Comparison of ENCODE assay signal across 23 mouse cellular contexts in the genomic region with DNA sequence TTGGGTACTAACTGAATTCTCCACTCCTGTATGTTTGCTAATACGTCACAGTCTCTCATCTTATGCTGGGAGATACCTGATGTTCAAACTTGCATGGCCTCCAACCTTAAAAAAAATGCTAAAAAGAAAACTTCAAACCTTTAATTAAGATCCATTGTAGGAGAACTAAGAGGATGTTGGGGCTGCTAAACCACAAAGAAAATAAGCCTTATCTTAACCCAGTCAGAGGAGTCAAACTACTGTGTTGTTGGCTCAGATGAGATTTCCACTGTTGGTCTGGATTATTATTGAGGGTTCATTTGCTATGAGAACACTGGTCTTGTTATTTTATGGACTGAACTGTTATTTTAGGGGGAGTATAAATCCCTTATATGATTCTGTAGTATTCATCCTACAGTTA.
DNase-seq lines count a peak whose midpoint lies in the region; ATAC-seq and TF ChIP-seq lines count a peak whose summit lies in the region.
"Had no signal": no experiment of that assay in that cellular context is flagged by ENCODE, and none has a peak within 500 bp of the region (broad histone marks: within the 10 kb centered on the region; RNA-seq: fewer than 3 reads in every experiment).

No protein-coding gene starts in this region.

- no peak overlapping the region for H3K9ac ChIP-seq in MEL (ENCODE audit: control insufficient read depth, low read depth, low read length, poor library complexity, severe bottlenecking)
- H3K9ac ChIP-seq: embryonic facial prominence, embryonic 12.5 days; forebrain, embryonic 13.5 days; forebrain, embryonic 15.5 days; forebrain, postnatal 0 days had no signal

- H3K4me3 ChIP-seq in layer of hippocampus, adult 2 months, result no peak overlapping the region
- no peak overlapping the region for H3K4me3 ChIP-seq in MEL (ENCODE audit: control insufficient read depth in 1 of 2, insufficient read depth in 1 of 2, low read depth in 2 of 2, low read length in 2 of 2)
- H3K4me3 ChIP-seq: embryonic facial prominence, embryonic 10.5 days; embryonic facial prominence, embryonic 12.5 days; forebrain, embryonic 13.5 days; forebrain, embryonic 15.5 days had no signal

- no peak for DNase-seq in layer of hippocampus, adult 2 months (ENCODE audit: low spot score in 2 of 2)
- no peak for DNase-seq in layer of hippocampus, adult 11-12 months (ENCODE audit: low spot score)
- DNase-seq in MEL (ENCODE audit: low read depth, low spot score), result peak; percentile 81
- DNase-seq in kidney, adult 18-20 months, result no peak
- no peak for DNase-seq in layer of hippocampus, adult 8-10 months (ENCODE audit: low spot score in 2 of 2)
- no peak for DNase-seq in adrenal gland, adult 8-10 months
- DNase-seq: adrenal gland, postnatal 10 days; adrenal gland, postnatal 25 days; cerebellum, adult 11 months; cerebellum, adult 18-20 months; cerebellum, adult 8-10 months; cerebellum, adult 9-11 months; cerebellum, postnatal 14 days; cerebellum, postnatal 36 days; forebrain, postnatal 0 days had no signal

- TF ChIP-seq CTCF in layer of hippocampus, adult 2 months (conservative IDR thresholded peaks at IDR 0.05), result no peak
- no peak for TF ChIP-seq CTCF in MEL (IDR thresholded peaks at IDR 0.05 in 2 of 3, conservative IDR thresholded peaks at IDR 0.05 in 1 of 3; ENCODE audit: control insufficient read depth in 1 of 3, insufficient read depth in 1 of 3, low read depth in 2 of 3, low read length in 3 of 3, poor library complexity in 1 of 3, severe bottlenecking in 1 of 3)

- TF ChIP-seq RAD21 in MEL (IDR thresholded peaks at IDR 0.05; ENCODE audit: low read depth, low read length), result no peak

- no peaks in the 10 kb centered on the region for H3K9me3 ChIP-seq in MEL (replicated peaks; ENCODE audit: insufficient read depth, low read length)
- H3K9me3 ChIP-seq: embryonic facial prominence, embryonic 10.5 days; embryonic facial prominence, embryonic 12.5 days; forebrain, embryonic 13.5 days; forebrain, embryonic 15.5 days had no signal

- H3K27ac ChIP-seq in layer of hippocampus, adult 2 months, result 0 out of 2 replicates have a peak overlapping the region, but pooled peaks have one; percentile 21
- H3K27ac ChIP-seq in MEL (ENCODE audit: control insufficient read depth, low read depth, low read length), result peak overlapping the region; percentile 45; the same call in 1 of the 2 replicates
- H3K27ac ChIP-seq: embryonic facial prominence, embryonic 10.5 days; embryonic facial prominence, embryonic 12.5 days; forebrain, embryonic 13.5 days; forebrain, embryonic 15.5 days had no signal

- H3K27me3 ChIP-seq in MEL (ENCODE audit: control insufficient read depth in 1 of 2, insufficient read depth in 2 of 2, low read length in 2 of 2), result no peaks in the 10 kb centered on the region
- H3K27me3 ChIP-seq: embryonic facial prominence, embryonic 12.5 days; forebrain, embryonic 13.5 days; forebrain, embryonic 15.5 days; Patski had no signal

- no peak for TF ChIP-seq POLR2A in MEL (IDR thresholded peaks at IDR 0.05; ENCODE audit: control insufficient read depth in 1 of 2, insufficient read depth in 1 of 2, low read depth in 1 of 2, low read length in 2 of 2, poor library complexity in 1 of 2)

- peaks cover 17 to 22% of the 10 kb centered on the region in 2 experiments for H3K4me1 ChIP-seq in MEL (ENCODE audit: control insufficient read depth in 1 of 2, insufficient read depth in 2 of 2, low read length in 2 of 2)
- H3K4me1 ChIP-seq: embryonic facial prominence, embryonic 10.5 days; embryonic facial prominence, embryonic 12.5 days; forebrain, embryonic 13.5 days; forebrain, embryonic 15.5 days had no signal

- ATAC-seq in common myeloid progenitor, adult 5-6 weeks (replicated peaks; ENCODE audit: low read depth, poor library complexity, severe bottlenecking), result peak; percentile 60
- ATAC-seq in megakaryocyte-erythroid progenitor cell, adult 5-6 weeks (replicated peaks; ENCODE audit: low FRiP score, low TSS enrichment, poor library complexity, severe bottlenecking), result peak; percentile 81
- ATAC-seq: activated CD4-positive, CD25-positive, alpha-beta regulatory T cell, adult 4 months; forebrain, embryonic 13.5 days; forebrain, embryonic 15.5 days; forebrain, postnatal 0 days; Patski had no signal

- peaks cover 4 to 41% of the 10 kb centered on the region in 2 experiments; a peak in 3 of 4 replicates for H3K36me3 ChIP-seq in MEL (ENCODE audit: control insufficient read depth in 1 of 2, insufficient read depth in 2 of 2, low read length in 2 of 2)

- peak; percentile 86 to 89 for TF ChIP-seq EP300 in MEL (IDR thresholded peaks at IDR 0.05; ENCODE audit: low read depth in 1 of 2, low read length in 2 of 2)

- no peaks in the 10 kb centered on the region for H3K79me2 ChIP-seq in MEL (ENCODE audit: control insufficient read depth, insufficient read depth, low read length, poor library complexity)

TF ChIP-seq in MEL, 35 proteins besides CTCF, POLR2A, EP300 and RAD21:
- TF ChIP-seq HCFC1 (IDR thresholded peaks at IDR 0.05; ENCODE audit: low read depth, low read length) (no peak), GATA1 (IDR thresholded peaks at IDR 0.05; ENCODE audit: low read depth, low read length) (peak; percentile 90), KAT2A (conservative IDR thresholded peaks at IDR 0.05; ENCODE audit: low read depth, low read length) (no peak), MYB (IDR thresholded peaks at IDR 0.05; ENCODE audit: low read depth, low read length) (no peak), ETS1 (IDR thresholded peaks at IDR 0.05; ENCODE audit: low read depth, low read length) (peak; percentile 49; the same call in 1 of the 2 replicates), NELFE (IDR thresholded peaks at IDR 0.05; ENCODE audit: low read depth, low read length) (no peak), RCOR1 (IDR thresholded peaks at IDR 0.05; ENCODE audit: low read depth, low read length) (peak; percentile 94), TCF12 (IDR thresholded peaks at IDR 0.05; ENCODE audit: low read depth, low read length) (peak; percentile 64), E2F4 (IDR thresholded peaks at IDR 0.05; ENCODE audit: borderline replicate concordance, low read depth, low read length) (no peak), TAL1 (IDR thresholded peaks at IDR 0.05; ENCODE audit: low read length) (peak; percentile 75), MAFK (IDR thresholded peaks at IDR 0.05; ENCODE audit: borderline replicate concordance, low read depth, low read length) (no peak), POLR2AphosphoS5 (IDR thresholded peaks at IDR 0.05; ENCODE audit: borderline replicate concordance, low read depth, low read length) (no peak), ZNF384 (IDR thresholded peaks at IDR 0.05; ENCODE audit: low read depth, low read length) (peak; percentile 60; the same call in 1 of the 2 replicates)
